Mouse (Mus musculus) thymus, postnatal 14 days (tissue): Measurements from ENCODE around the gene Hist1h3e.

Source experiments
- DNase-seq: peaks from one replicate; pipeline ENCODE4 v3.0.0; 2021

Hist1h3e gene

DNA sequence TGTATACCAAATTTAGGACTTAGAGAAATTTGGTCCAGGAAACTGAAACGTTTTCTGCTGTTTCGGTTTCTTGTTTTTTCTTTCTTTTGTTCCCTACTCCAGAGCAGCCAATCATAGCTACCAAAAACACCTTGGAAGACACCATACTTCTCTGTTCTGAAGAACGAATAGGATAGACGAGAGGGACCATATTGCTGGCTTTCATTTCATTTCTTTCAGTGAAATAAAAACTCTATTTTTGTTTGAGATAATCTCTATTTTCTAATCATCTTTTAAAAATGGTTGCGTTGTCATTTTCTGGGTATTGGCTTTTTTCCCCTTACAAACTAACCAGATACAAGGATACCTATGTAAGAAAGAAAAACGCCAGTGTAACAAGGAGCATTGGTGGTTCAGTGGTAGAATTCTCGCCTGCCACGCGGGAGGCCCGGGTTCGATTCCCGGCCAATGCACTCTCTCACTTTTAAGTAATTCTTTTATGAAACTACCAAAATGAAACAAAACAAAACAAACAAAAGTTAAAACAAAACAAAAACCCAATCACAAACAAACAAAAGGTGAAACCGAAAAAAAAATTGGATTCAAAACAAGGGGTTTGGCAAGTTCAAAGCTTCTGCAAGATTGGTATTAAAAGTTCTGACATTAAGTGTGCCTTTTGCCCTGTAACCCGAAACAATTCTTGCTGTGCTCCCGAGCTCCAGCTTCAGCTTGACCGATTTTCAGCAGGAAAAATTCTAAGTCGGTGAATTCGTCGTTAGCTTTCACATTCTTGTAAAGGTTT, 45.2 kb downstream of the Hist1h3e start:
- peak; percentile 85 for DNase-seq

DNA sequence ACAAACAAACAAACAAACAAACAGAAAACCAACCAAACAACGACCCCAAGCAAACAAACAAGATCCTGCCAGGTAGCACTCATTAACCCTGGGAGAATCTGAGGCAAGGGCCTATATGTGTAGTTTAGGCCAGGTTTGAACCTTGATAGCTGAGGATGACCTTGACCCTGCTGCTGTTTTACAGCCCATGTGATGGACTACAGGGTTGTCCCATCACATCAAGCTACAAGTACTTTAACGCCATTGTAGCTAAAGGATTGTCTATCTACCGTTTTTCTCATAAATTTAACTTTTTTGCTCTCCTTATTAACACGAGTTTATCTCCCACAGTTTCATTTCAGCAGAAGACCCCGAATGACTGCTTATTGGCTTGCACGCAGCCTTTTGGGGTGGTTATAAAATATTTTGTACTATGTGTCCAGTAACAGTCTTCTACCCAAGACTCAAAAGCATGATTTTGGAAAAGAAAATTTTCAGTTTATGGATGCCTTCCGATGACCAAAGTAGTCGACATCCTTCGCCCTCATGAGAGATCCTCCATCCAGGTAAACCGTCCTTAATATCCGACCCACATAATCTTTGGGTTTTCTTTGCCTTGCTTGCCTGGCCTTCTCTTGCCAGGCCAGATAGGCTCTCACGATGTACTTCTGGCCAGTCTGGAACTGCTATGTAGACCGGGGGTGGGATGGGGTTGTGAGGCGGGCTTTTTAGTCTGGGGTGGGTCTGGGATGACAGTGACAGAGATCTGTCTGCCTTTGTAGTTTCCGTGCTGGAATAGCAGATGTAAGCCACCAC, 46.1 kb downstream of the Hist1h3e start:
- DNase-seq: no peak

DNA sequence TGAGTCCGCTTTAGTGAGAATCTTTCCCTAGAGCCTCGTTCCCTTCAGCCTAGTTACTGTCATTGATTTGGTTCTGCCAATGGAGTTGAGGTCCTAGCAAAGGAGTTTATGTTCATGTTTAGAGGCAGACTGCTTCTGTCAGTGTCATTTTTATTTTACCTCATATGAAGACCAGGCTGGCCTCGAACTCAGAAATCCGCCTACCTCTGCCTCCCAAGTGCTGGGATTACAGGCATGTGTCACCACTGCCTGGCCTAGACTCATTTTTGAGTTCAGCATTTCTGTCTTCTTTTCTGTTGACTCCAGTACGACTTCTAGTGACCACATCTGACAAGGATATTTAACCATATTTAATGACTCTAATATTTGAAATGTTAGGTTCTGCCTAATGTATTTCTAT, 46.9 kb downstream of the Hist1h3e start:
- DNase-seq: no peak

DNA sequence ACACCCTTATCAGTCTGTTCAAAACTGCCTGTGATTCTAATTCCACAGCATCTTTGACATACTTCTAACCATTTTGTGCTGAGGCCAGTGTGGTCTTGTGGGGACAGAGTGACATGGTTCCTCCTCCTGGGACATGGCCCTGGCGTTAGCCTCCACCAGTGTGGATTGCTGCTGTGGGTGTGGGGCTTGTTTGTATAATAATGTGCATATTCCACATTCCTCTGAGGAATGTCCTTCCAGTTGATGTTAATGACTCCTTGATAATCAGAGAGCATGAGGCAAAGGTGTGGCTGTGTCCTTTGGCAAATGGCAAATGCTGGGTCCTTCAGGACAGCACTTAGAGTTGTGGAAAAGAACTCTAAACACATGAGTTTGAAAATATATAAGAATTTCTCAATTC, 48.7 kb downstream of the Hist1h3e start:
- no peak for DNase-seq
